Mouse (Mus musculus) E14TG2a.4 (cell line): ENCODE data around the gene 9430097D07Rik.

Source experiments
- H3K27me3 ChIP-seq: 2 replicates; pipeline ENCODE4 v1.6.1; 2014; ENCODE audit warnings: low read length, control low read depth; ENCODE audit not compliant: insufficient read depth
- H3K36me3 ChIP-seq: 2 replicates; pipeline ENCODE4 v1.6.1; 2014; ENCODE audit warnings: low read length, control low read depth; ENCODE audit not compliant: insufficient read depth
- H3K4me1 ChIP-seq: replicated peaks from 2 replicates; pipeline ENCODE4 v1.6.1; 2014; ENCODE audit warnings: low read depth, low read length, control low read depth
- H3K4me3 ChIP-seq: replicated peaks from 2 replicates; pipeline ENCODE4 v1.5.1; 2014; ENCODE audit warnings: mild to moderate bottlenecking, low read length
- H3K9me3 ChIP-seq: 2 replicates; pipeline ENCODE4 v1.6.1; 2014; ENCODE audit warnings: low read length, control low read depth
- CTCF ChIP-seq: conservative IDR thresholded peaks from 2 replicates; pipeline ENCODE4 v1.5.1; 2014; ENCODE audit warnings: low read length
- NANOG ChIP-seq: IDR thresholded peaks from 2 replicates; pipeline ENCODE4 v1.6.1; 2014; ENCODE audit warnings: borderline replicate concordance, low read length, mixed read lengths
- POU5F1 ChIP-seq: IDR thresholded peaks from 2 replicates; pipeline ENCODE4 v1.6.1; 2014; ENCODE audit warnings: low read length, borderline replicate concordance

The 9430097D07Rik gene

DNA sequence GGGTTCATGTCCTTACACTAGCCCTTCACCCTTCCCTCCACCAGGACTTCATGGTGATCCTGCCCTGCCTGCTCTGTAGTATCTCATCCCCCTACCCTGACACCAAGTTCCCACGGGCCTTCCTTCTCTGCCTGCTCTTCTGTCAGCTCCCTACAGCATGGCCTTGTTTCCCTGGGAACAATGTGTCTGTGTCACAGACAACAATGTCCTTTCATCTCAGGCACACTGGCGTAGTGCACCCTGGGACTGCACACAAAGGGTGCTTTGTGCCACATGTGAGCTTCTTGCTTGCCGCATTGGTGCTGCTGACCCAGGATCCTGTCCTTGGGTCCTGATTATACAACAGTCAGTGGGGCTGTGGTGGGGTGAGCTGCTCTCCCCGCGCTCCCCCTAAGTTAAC lies 15.9 kb downstream of the 9430097D07Rik start:
- peaks cover 57% of the 10 kb centered on the region for H3K4me1 ChIP-seq
- TF ChIP-seq POU5F1 (no peak), CTCF (no peak)
- no peak overlapping the region for H3K4me3 ChIP-seq
- H3K9me3 ChIP-seq: no peaks in the 10 kb centered on the region
- peaks cover 57% of the 10 kb centered on the region for H3K36me3 ChIP-seq
- no peaks in the 10 kb centered on the region for H3K27me3 ChIP-seq

DNA sequence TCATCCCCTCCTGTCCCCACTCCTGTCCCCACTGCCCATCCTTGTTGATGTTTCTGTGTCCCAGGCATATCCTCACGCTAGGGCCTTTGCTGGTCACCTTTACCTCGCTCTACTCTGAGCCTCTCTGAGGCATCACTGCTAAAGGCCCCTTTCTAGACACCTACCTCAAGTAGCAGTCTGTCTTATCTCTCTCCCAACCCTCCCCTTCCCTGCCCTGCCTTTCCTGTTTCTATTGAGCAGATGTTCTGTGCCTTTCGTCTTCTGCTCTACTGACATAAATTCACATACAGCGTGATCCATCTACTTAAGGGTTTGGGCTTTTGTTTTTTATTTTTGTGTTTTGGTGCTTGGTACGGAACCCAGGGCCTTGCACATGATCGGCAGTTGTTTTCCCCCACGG lies 19.5 kb downstream of the 9430097D07Rik start:
- H3K36me3 ChIP-seq: peaks cover 26% of the 10 kb centered on the region
- H3K4me1 ChIP-seq: peaks cover 80% of the 10 kb centered on the region
- TF ChIP-seq NANOG: no peak
- TF ChIP-seq POU5F1: no peak
- TF ChIP-seq CTCF: no peak
- no peaks in the 10 kb centered on the region for H3K27me3 ChIP-seq
- H3K9me3 ChIP-seq: no peaks in the 10 kb centered on the region
- 0 out of 2 replicates have a peak overlapping the region, but pooled peaks have one; percentile 26 for H3K4me3 ChIP-seq

DNA sequence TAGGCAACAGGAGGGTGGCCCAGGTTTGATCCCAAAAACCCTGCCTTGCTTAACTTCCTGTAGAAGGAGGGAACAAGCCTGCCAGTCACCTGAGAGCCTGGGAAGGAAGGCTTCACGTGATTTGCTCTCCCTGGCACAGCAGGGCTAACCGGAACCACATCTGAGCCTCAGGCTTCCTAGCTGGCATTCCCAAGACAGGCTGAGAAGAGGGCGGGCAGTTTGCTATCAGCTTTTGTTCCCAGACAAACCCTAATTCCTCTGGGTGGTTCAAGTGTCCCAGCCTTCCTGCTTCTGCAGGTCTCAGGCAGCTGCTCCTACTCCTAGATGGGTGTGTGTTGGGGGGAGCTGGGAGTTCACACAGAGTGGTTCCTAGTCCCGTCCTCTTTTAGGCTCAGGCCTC lies 20.0 kb downstream of the 9430097D07Rik start:
- Histone ChIP-seq H3K9me3 (no peaks in the 10 kb centered on the region), H3K4me3 (peak overlapping the region; percentile 26; the same call in 1 of the 2 replicates), H3K4me1 (peaks cover 83% of the 10 kb centered on the region), H3K36me3 (peaks cover 25% of the 10 kb centered on the region), H3K27me3 (no peaks in the 10 kb centered on the region)
- TF ChIP-seq POU5F1 (no peak), CTCF (no peak), NANOG (no peak)

DNA sequence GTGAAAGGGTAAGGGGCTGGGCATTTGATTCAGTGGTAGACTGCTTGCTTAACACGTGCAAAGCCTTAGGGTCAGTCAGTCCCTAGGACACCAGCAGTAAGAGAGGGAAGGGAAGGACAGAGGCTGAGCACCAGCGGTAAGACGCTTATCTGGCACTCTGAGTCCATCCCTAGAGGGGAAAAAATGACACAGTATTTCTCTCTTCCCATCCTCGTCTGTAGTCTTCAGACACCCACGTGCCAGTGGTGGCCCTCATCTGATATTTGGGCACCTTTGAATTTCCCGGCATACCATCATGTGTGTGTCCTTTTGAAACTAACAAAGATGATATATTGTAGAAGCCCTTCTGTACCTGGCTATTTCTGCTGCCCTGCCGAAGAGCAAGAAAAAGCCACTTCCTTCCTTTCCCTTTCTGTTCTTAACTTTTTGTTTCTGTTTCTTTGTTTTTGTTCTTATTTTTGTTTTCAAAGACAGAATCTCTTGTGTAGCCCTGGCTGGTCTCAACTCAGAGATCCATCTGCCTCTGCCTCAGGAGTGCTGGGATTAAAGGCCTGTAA lies 21.8 kb downstream of the 9430097D07Rik start:
- Histone ChIP-seq H3K4me1 (peaks cover 77% of the 10 kb centered on the region), H3K36me3 (peaks cover 24% of the 10 kb centered on the region), H3K9me3 (no peaks in the 10 kb centered on the region), H3K4me3 (no peak overlapping the region), H3K27me3 (no peaks in the 10 kb centered on the region)
- no peak for TF ChIP-seq NANOG
- no peak for TF ChIP-seq POU5F1

DNA sequence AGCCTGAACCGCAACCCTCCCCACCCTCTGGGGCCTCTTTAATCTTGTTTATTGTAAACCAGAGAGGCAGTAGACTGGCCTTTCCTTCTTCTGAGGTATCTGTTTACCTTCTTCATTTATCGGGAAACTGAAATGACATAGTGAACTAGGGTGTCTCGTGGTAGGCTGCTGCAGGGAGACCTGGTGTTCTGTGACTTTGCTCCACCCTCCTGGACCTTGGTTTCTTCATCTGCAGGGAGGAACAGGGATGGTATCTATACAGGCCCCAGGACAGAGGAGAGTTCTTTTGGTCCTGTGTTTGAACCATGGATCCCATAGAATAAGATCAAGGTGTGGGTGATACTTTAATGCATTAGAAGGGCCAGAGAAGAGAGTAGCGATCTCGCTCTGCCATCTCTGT lies 24.2 kb downstream of the 9430097D07Rik start:
- Histone ChIP-seq H3K4me1 (peaks cover 63% of the 10 kb centered on the region), H3K9me3 (no peaks in the 10 kb centered on the region), H3K27me3 (no peaks in the 10 kb centered on the region), H3K36me3 (peaks cover 42% of the 10 kb centered on the region), H3K4me3 (no peak overlapping the region)
- TF ChIP-seq NANOG: no peak
- no peak for TF ChIP-seq CTCF
- TF ChIP-seq POU5F1: no peak

DNA sequence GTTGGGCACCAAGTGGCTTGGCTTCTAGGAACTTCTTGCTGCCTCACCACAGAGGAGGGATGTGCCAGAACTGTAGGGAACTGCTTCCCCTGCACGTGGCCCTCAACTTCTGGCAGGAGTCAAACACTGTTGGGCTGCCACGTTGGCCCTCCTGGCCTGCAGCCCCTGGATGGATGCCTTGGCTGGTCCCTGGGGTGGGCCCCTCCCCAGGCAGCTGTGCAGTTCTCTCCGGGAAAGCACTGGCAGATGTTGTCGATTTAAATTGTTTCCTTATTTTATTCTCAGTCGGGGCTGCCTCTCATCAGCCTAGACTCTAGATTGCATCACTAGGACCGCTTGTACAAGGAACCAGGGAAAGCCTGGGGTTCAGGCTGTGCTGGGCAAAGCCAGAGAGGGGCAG lies 25.7 kb downstream of the 9430097D07Rik start:
- no peak for TF ChIP-seq POU5F1
- no peak for TF ChIP-seq CTCF
- TF ChIP-seq NANOG: no peak
- Histone ChIP-seq H3K9me3 (no peaks in the 10 kb centered on the region), H3K4me1 (peaks cover 63% of the 10 kb centered on the region), H3K4me3 (no peak overlapping the region), H3K36me3 (peaks cover 55% of the 10 kb centered on the region), H3K27me3 (no peaks in the 10 kb centered on the region)

DNA sequence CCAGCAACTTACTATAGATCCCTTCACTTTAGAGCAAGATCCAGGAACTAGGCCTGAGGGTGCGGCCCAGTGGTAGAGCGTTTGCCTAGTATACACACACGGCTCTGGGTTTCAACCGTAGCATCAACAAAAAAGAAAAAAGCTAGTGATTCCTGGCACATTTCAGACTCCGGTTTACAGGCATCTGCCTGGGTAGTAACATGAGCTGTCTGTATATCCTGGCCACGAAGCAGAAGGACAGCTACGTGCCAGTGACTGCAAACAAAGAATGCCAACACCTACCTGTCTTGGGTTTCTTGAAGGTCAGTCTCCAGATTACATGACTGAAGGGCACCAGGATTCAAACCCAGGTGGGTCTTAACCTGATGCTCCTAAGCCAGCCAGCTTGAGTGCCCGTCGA lies 26.3 kb downstream of the 9430097D07Rik start:
- Histone ChIP-seq H3K4me3 (no peak overlapping the region), H3K4me1 (peaks cover 65% of the 10 kb centered on the region), H3K36me3 (peaks cover 61% of the 10 kb centered on the region), H3K9me3 (no peaks in the 10 kb centered on the region), H3K27me3 (no peaks in the 10 kb centered on the region)
- TF ChIP-seq CTCF: no peak

DNA sequence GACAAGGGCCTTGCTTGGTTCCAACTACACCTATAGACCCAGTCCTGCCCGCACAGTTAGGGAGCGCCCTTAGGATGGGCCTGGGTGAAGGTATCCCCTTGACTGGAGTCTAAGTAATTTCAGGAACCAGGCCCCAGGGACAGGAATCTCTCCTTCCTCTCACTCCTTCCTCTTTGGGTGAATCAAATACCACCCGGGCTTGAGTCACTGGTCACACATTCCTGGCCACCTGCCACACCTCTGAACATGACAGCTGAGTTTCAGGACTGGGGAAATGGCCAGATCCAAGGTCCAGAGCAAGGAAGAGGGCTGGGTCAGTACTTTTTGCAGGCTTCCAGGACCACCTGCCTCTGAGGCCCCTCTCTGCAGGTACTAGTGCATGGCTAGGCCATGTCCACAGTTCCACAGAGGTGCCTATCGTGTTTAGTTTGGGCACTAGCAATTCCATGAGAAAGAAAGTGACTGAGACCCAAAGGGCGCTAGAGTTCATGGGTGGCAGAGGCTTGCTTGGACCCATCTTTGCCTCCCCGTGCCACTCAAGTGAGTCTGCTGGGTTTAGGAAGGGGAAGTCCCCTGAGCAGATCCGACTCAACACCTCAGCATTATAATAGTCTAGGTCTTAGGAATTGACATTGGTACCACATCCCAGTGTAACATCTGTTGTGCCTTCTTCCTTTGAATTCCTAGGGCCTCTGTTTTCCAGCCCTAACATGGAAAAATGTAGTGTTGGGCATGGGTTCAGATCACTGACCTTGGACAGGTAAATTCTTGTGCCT lies 27.3 kb downstream of the 9430097D07Rik start:
- Histone ChIP-seq H3K9me3 (no peaks in the 10 kb centered on the region), H3K27me3 (no peaks in the 10 kb centered on the region), H3K36me3 (peaks cover 63% of the 10 kb centered on the region), H3K4me1 (peaks cover 61% of the 10 kb centered on the region), H3K4me3 (no peak overlapping the region)
- TF ChIP-seq POU5F1: no peak
- TF ChIP-seq NANOG: no peak
- TF ChIP-seq CTCF: no peak

DNA sequence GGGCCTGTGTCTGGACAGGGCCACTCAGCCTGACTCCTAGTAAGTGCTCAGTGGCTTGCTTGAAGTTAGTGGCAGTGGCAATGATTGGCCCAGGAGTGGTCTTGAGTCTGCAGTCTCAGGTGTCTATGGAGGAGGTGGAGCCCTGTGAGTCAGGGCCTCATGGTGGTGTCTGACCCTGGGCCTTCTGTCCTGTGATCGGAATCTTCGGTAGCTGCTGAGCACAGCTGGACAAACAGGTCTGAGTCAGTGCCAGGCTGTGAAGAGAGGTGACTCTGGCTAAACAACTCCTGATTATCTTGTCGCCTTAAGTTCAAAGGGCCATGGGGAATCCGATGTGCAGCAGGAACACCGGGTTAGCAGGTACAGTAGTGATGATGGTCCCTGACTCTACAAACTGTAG lies 28.1 kb downstream of the 9430097D07Rik start:
- H3K36me3 ChIP-seq: peaks cover 63% of the 10 kb centered on the region
- no peaks in the 10 kb centered on the region for H3K27me3 ChIP-seq
- no peak overlapping the region for H3K4me3 ChIP-seq
- no peaks in the 10 kb centered on the region for H3K9me3 ChIP-seq
- TF ChIP-seq CTCF (no peak), NANOG (no peak), POU5F1 (no peak)
- peaks cover 66% of the 10 kb centered on the region for H3K4me1 ChIP-seq
